Mouse (Mus musculus) mature B cell (primary cell): Measurements from ENCODE around the gene Etl4.
"Not testable (repeated sequence)": the region's sequence is repeated elsewhere in the genome, so short reads cannot be mapped to it uniquely, and the experiment has no call there.

ENCODE experiments used
- in situ Hi-C: fragments of 300-500 bp; cut with MboI; formaldehyde crosslinking; loops from 2 replicates; pipeline ENCODE4 v1.14.3; 2019

Gene Etl4

DNA sequence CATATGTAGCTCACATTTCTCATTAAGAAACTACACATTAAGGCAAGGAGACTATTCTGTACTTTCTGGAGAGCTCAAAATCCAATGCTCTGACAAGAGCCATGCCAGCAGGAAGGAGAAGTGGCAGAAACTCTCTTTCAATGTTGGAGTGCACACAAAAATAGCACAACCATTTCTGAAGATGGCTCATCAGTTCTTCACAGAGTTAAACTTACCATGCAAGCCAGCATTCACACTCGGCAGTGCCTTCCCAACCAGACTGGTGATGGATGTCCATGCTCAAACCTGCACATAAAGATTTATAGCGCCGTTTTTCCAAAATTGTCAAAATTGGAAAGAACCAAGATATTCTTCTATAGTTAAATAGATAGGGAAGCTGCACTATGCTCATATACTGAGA lies 392.9 kb downstream of the Etl4 start:
- in situ Hi-C loops: no loop called here

DNA sequence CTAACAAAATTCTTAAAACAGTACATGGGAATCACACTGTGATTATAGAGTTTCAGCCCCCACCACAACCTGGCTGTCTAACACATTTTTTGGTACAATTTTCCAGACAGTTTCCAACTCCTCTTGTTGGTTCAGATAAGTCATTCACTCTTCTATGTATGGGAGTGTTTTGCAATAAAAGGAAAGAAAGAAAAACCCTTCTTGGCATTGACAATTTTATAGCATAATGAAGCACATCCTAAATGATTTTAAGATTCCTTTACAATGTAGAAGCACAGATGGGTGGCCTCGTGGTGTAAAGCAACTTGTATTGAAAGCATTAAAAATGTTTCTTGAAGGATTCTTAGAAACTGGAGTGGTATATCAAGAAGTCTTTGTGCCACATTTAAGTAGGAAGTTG lies 415.4 kb downstream of the Etl4 start:
- in situ Hi-C loops: no loop called here

DNA sequence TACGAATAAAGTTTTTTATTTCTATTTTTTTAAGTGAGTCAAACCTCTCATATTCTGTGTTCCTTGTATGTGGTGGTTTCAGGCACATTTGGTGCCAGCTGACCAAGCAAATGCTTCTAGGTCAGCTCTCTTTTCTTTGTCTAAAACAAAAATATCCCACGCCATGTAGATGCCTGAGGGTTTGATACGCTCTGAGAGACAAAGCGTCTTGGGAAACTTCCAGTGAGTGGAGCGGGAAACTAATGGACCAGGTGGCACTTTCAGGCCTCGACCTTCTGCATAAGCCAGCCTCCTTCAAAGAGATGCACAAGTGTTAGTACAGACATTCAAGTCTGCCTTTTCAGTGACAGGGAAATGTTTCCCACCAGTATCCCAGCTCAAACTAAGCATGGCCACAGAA lies 426.6 kb downstream of the Etl4 start:
- in situ Hi-C loops: no loop called here

DNA sequence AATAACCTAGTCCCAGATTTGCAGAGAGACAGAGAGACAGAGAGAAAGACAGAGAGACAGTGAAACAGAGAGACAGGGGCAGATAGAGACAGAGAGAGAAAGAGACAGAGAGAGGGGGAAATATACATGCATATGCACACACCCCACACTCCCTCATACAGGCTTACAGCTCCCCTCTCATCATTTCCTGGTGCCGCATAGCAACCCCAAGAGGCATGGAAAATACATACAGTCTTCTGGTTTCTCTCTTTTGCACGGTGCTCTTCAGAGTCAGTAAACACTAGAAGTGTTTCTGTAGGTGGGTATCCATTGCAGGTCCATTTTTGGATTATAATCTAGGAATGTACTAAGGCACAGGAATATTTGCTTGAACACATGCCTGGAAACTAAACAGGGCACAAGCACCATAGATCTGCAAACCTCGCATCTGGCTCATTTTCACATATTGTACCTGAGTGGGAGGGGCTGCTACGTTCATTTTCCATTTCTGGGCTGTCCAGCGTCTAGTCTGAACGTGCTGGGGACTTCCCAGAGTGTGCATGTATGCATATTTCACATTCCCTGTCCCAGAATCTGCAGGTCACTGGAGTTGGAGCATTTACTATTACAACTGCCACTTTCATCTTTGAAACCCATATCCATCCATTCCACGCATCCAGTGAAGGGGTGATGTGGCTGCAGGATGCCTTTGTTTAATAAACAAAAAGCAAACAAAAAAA lies 429.6 kb downstream of the Etl4 start:
- in situ Hi-C loops: no loop called here

DNA sequence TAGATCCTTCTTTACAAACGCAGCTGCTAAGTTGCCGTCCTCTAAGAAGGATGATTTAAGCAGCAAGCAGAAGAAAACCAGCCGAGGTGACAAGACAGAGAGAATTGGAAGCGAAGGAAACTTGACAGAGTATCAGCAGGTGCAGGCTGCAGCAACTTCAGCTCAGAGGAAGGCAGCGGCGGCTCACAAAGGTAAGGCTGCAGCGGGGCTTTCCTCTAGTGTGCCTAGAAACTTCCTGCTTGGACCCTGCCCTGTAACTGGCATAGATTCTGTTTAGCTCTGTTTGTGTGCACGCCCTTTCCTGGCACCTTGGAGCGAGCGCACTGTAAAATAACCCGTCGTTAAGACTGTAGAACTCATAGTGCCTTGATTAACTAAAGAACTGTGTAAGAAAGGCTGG lies 430.3 kb downstream of the Etl4 start:
- in situ Hi-C loops: no loop called here

DNA sequence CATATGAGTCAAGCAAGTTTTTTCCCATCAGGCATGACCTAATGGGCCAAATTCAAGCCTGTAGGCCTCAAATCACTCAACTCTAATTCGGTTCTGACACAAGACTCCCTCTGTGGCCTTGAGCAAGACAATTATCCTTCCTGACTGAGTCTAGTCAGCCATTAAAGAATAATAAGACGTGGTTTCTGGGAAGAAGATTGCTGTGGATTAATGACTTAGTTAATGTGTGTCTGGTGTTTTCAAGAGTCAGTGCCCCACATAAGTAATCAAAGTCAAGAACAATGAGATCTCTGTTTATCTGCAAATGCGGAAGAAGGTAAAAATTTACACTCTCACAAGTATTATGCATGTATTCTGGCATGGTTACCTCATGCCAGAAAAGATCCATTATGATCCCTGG lies 437.3 kb downstream of the Etl4 start:
- in situ Hi-C loops: no loop called here

DNA sequence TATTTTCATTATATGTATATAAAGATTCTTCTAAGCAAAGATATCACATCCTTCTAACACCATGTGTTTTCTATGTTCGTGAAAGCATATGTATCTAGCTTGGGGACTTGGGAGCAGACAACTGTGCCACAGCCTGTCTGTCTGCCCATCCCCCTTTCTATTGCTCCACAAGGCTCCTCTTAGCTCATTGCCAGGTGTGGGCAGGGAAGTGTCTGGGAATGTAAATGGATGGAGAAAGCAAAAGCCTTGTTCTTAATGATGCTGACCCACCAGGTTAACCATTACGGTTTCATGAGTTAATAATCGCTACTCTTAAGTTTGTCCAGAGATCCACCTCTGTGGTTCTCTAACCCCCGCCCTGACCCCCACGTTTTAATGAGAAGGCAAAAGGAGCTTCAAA lies 439.7 kb downstream of the Etl4 start:
- in situ Hi-C loops: no loop called here

DNA sequence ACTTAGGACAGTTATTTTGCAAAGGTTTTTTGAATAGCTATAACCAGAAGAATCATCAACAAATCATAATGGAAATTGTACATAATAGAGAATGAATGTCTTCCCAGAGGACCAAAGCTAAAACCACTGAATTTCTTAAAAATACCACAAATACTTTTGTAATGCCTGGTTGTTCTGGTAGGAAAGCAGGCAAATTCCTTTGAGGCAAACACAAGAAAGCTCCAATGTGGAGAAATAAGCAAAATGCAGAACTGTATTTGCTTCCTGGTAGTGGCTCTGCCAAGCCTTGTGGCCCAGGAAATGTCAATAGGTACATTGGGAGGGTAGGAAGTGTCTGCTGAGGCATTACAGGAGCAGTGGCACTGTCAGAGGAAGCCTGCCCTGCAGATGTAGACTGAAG lies 443.2 kb downstream of the Etl4 start:
- in situ Hi-C loops: no loop called here

DNA sequence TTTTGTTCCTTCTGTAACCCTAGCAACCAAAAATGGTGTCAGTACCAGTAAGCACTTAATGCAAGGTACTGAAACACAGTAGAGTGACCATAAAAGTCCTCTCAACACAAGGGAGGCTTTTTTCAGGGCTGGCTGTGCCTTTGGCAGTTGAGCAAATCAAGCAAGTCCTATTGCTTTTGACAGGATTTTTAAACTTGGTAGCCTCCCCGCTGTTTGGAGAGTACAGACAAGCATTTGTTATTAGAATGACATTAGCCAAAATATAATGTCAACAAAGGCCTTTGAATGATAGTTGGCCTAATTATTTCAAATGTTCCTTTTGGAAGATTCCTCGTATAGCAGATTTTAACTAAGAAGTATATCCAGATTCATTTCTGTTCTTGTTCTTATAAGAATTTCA lies 467.4 kb downstream of the Etl4 start:
- in situ Hi-C loops: no loop called here

DNA sequence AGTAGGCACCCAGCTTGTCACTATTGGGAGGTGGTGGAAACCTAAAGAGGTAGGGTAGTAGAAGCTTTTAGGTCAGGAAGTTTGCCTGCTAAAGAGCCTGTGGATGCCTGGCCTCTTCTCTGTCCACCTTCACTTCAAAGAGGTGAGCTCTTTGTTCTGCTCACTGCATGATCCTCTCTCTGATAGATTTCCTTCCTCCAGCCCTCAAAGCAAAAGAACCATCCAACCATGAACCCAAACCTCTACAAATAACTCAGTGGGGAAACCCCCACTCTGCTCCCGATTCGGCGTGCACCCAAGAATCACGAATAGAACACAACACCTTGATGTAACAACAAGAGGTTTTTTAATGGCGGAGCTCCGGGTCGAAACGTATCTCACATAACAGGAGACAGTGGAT lies 471.3 kb downstream of the Etl4 start:
- in situ Hi-C loops: not testable (repeated sequence)

DNA sequence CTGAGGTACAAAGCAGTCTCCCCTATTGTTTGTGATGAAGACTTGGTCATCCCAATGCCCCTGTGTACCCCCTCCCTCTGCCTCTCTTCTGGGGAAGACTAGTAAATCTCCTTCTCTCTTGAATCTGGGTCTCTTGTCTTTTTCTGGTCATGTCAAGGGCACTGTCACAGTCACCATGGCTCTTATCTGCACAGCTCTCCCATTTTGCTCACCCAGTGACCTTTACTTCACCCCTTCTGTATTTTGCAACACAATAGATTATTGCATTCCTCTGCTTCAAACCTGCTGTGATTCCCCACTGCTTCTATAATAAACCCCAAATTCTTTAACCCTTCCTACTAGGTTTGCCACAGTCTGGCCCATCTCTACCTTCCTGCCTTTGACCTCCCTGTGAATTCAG lies 484.5 kb downstream of the Etl4 start:
- in situ Hi-C loops: no loop called here

DNA sequence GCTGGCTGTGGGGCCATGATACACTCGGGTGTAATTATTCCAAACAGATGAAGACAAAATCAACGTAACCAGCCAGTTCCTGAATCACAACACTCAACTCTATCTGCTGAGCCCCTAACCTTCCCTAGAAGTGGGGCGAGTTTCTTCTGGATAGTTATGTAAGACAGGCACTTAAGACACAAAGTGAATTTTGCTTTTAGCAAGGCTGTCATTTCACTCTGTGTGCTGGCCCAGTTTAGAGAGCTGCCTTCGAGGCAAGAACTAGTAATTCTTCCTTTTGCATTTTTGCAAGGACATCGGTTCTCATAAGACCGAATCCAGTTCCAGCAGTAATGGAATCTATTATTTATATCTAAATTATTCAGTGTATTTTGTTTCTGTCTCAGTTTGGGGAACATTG lies 487.4 kb downstream of the Etl4 start:
- in situ Hi-C loops: no loop called here

DNA sequence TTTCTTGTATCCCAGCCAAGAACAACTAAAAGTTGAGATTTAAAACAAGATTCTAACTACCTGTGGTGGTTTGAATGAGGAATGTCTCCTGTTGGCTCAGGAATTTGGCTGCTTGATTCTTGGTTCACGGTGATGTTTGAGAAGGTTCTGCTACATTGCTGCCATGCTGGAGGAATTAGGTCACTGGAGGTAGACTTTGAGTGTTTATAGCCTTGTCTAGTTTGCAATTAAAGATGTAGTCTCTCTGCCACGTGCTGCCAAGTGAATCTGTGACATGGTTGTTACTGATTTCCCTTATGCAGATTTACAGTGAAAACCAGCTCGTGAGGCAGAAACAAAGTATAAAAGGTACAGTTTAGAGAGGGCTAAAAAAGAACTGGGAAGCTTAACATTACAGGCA lies 491.0 kb downstream of the Etl4 start:
- in situ Hi-C loops: no loop called here

DNA sequence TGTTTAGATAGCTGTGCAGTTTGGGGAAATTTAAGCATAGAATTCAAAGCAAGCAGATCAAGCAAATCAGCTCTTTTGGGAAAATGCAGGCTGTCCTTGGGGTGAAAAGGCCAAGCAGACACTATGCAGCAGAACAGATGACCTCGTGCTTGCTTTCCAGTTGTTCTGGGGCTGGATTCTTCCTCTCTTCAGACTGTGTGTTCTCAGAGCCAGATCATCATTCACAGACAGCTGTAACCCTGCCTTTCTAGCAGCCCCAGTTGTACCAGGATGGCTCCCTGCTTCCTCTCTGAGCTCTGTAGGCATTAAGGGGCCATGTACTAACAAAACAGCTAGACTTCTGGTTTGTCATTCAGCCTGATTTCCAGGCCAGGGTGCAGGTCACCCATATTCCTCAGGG lies 494.8 kb downstream of the Etl4 start:
- in situ Hi-C loops: no loop called here

DNA sequence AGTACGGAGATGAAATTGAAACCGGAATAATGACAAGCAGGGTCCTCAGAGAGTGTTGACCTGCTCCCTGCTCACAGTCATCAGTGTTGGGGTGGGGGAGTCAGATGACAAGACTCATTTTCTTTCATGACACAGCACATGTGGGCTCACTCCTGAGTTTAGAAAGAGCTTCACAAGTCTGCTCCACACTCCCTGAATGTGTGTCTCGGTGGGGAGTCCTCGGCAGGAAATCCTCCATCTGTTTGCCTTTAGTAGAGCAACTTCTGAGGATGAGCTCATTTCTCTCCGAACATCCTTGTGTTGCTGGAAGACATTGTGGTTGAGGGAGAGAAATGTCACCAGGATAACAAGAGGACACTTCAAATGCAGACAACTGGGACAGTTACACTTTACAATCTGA lies 497.5 kb downstream of the Etl4 start:
- in situ Hi-C loops: no loop called here

DNA sequence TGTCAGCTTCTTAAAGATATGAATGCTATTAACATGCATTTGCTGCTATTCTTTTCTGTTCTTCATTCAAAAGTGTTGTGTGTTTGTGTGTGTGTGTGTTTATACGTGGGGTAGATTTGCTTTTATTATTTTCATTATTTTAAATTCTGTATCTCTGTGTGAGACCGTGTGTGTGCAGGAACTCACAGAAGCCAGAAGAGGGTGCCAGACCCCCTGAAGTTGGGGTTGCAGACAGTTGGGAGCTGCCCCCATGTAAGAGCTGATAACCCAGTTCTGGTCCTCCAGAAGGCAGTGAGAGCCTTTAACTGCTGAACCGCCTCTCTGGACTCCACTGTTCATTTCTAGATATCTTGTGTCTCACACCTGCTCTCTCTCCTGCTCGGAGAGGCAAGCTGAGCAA lies 505.3 kb downstream of the Etl4 start:
- in situ Hi-C loops: no loop called here

DNA sequence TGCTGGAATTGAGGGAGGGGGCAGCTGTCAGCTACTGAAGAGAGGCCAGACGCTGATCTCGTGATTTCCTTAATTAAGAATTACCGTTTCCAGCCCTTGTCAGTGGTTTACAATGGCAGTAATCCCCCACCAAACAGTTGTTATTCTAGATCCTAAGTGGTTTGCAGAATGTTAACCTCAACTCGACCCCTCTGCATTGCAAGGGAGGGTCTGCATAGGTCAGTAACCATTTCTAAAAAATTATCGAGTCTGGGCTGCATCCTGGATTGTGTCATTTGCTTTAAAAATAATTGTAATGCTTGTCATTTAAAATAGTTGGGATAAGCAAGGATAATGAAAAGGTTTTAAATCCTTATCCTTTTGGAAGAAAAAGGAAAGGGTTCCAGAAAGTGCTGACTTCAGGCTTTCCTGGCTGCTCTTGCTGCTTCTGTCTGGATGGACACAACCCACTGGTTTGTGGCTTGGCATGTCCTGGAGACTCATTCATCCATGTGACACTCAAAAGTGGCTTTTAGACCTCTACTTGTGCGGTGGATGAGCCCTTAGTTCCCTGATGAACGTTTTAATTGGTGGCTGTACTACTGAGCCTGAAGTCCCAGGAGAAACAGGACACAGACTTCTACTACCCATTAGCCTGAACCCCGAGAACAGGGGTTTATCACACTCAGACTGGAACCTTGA lies 507.5 kb downstream of the Etl4 start:
- in situ Hi-C loops: no loop called here

DNA sequence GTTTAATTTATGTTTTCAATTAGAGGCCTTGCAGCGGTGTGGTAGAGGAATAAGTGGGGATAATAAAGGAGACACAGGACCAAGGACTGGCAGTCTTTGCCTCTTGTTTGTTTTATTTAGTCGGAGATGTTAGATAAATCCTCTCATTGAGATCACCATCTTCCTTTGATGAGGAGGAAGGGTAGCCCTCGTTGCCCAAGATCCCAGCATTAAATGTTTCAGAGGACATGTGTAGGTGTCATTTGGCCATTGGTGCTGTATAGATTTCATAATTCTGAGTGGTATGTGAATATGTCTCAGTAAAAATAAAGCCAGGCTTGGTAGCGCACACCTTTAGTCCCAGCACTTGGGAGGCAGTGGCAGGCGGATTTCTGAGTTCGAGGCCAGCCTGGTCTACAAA lies 508.4 kb downstream of the Etl4 start:
- in situ Hi-C loops: no loop called here

DNA sequence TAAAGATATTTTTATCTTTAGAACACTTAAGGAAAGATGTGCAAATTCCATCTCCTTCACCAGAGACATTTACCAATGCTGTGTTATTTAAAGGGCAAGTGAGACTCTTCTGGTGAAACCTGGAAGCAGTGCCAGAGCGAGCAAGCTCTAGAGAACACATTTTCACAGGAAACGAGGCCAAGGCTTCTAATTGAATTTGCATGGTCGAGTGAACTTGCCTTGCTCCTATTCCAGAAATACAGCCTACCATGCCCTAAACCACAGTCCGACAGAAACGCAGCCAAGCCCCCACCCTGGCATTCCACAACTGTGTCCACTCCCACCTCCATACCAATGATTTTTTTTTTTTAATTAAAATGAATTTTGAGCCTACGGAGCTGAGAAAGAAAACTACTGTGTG lies 510.4 kb downstream of the Etl4 start:
- in situ Hi-C loops: no loop called here

DNA sequence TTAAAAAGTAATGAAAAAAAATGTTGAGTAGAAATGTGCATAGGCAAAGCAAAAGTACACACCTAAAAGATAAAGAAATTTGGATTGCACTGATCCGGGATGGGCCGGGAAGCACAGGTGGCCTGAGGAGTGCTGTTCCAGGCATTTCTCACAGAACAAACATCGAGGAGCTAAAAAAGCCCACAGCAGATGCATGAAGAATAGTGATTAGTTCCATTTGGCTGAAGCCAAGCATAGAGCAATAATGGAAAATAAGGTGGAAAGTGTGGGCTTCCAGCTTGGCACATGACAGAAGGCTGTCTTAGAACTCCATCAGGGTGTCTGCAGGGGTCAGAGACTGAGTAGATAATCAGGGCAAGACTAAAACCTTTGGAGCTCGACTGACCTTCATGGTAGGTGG lies 512.7 kb downstream of the Etl4 start:
- in situ Hi-C loops: no loop called here

DNA sequence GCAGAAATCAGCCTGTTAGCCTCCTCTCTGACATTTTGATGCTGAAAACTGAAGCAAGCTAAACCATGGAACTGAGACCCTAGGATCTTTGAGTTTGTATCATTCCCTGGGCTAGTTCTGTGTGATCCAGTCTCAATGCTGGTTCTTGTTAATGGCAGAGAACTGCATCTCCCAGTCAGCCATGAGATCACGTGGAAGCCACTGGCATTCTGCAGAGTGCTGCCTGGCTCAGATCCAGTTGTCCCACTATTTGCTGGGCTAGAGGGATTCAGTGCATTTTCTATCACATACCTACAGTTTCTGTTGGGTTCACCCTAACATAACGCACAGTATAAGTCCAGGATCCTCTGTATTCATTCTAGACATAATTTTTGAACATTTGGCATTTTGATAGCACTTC lies 524.1 kb downstream of the Etl4 start:
- in situ Hi-C loops: no loop called here

DNA sequence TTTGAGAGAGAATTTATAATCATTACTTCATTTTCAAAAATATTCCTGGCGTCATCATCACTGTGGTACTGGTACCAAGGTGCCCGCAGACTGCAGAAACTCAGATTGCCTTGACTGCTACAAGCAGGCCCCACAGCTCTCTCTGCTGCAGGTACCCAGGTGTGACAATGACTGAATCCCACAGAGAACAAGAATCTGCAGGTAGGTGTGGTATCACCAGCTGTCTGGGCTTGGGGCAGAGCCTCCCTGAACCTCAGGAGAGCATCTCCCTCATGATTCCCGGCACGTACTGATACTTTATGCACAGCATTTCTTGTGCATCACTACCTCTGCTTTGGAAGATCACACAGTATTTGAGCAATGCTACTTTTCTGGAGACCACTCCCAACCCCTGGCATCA lies 526.0 kb downstream of the Etl4 start:
- in situ Hi-C loops: no loop called here

DNA sequence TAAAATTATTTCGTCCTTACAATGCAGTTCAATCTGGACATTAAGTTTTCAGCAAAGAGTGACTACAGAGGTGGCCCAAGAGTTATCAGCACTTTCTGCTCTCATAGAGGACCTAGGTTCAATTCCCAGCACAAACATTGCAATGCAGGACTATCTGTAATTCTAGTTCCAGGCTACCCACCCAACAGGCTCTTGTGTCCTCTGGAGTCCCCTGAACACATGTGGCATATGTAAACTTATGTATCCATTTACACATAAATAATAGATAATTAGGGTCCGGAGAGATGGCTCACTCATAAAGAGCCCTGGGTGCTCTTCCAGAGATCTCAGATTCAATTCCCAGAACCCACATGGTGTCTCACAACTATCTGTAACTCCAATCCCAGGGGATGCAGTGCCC lies 533.2 kb downstream of the Etl4 start:
- in situ Hi-C loops: no loop called here
